Mouse (Mus musculus) intestine, postnatal 0 days (tissue): ENCODE measurements at regions not wholly inside any gene's neighbourhood (a gene's known extent, or its start where the extent isn't known, plus 50 kb on each side); places are given as distances from the start of the nearest gene placed in this dataset.
A peak's percentile ranks its signal among the peaks of the same experiment; 100 is the strongest.

Experiments used
- ATAC-seq: fragments of 200-750 bp; cut with Nextera tagmentation; 2 replicates; pipeline ENCODE4 v1.8.0; 2017; ENCODE audit warnings: mild to moderate bottlenecking, moderate TSS enrichment, moderate library complexity
- H3K27ac ChIP-seq: fragments of 300-500 bp; sonication (generic); 2 replicates; pipeline ENCODE4 v1.5.1; 2014; ENCODE audit warnings: mild to moderate bottlenecking, low read depth, low read length, moderate library complexity
- H3K27me3 ChIP-seq: fragments of 300-500 bp; sonication (generic); replicated peaks from 2 replicates; pipeline ENCODE4 v1.6.1; 2014; ENCODE audit warnings: low read length, mixed read lengths; ENCODE audit not compliant: control insufficient read depth, insufficient read depth
- H3K36me3 ChIP-seq: fragments of 300-500 bp; sonication (generic); 2 replicates; pipeline ENCODE4 v1.6.1; 2014; ENCODE audit warnings: mild to moderate bottlenecking, moderate library complexity; ENCODE audit not compliant: control insufficient read depth, insufficient read depth
- H3K4me1 ChIP-seq: fragments of 300-500 bp; sonication (generic); replicated peaks from 2 replicates; pipeline ENCODE4 v1.6.1; 2014; ENCODE audit warnings: antibody characterized with exemption, low read length, mixed read lengths; ENCODE audit not compliant: control insufficient read depth, insufficient read depth
- H3K4me2 ChIP-seq: fragments of 300-500 bp; sonication (generic); replicated peaks from 2 replicates; pipeline ENCODE4 v1.6.1; 2014; ENCODE audit warnings: low read depth, mild to moderate bottlenecking, moderate library complexity
- H3K4me3 ChIP-seq: fragments of 300-500 bp; sonication (generic); 2 replicates; pipeline ENCODE4 v1.5.1; 2014; ENCODE audit warnings: low read depth, low read length
- H3K9ac ChIP-seq: fragments of 300-500 bp; sonication (generic); 2 replicates; pipeline ENCODE4 v1.6.1; 2014; ENCODE audit warnings: mild to moderate bottlenecking, low read depth, low read length
- H3K9me3 ChIP-seq: fragments of 300-500 bp; sonication (generic); 2 replicates; pipeline ENCODE4 v1.6.1; 2016; ENCODE audit warnings: mixed run types; ENCODE audit not compliant: control insufficient read depth
- CTCF ChIP-seq: sonication (generic); IDR thresholded peaks from 2 replicates; pipeline ENCODE4 v1.5.1; 2016; ENCODE audit warnings: low read depth, mild to moderate bottlenecking, control low read depth, antibody characterized with exemption, moderate library complexity
- WGBS: fragments of 180-500 bp; shearing (Covaris S2); extraction: QIAGEN DNeasy Blood & Tissue Kit; methylation state at CpG from one replicate; pipeline ENCODE4 v1.1.7; 2014; 5-methylcytosine and 5-hydroxymethylcytosine counted together

- TF ChIP-seq CTCF: no peak
- H3K36me3 ChIP-seq: no peaks in the 10 kb centered on the region
- H3K4me1 ChIP-seq: no peaks in the 10 kb centered on the region
- WGBS: 54% methylated on average over 8 of the region's 8 CpGs
- H3K9ac ChIP-seq: no peak overlapping the region
- no peak overlapping the region for H3K27ac ChIP-seq
- H3K9me3 ChIP-seq: no peaks in the 10 kb centered on the region
- no peak for ATAC-seq
- H3K4me2 ChIP-seq: no peak overlapping the region
- H3K27me3 ChIP-seq: no peaks in the 10 kb centered on the region
- no peak overlapping the region for H3K4me3 ChIP-seq
Measured at GRCm38 (mm10) chr4:91180241-91181096, 220.1 kb downstream of the Elavl2 start.

GRCm38 (mm10) chr4:91164280-91165121, 236.1 kb downstream of the Elavl2 start:
- Histone ChIP-seq H3K9ac (no peak overlapping the region), H3K9me3 (no peaks in the 10 kb centered on the region), H3K4me2 (no peak overlapping the region), H3K36me3 (no peaks in the 10 kb centered on the region), H3K4me3 (no peak overlapping the region), H3K27ac (no peak overlapping the region), H3K27me3 (no peaks in the 10 kb centered on the region), H3K4me1 (no peaks in the 10 kb centered on the region)
- ATAC-seq: no peak
- 70% methylated on average over 11 of the region's 11 CpGs for WGBS
- TF ChIP-seq CTCF: no peak

GRCm38 (mm10) chr4:91157047-91157446, 243.5 kb downstream of the Elavl2 start:
- no peak overlapping the region for H3K4me3 ChIP-seq
- no peak for TF ChIP-seq CTCF
- no peak overlapping the region for H3K9ac ChIP-seq
- 48% methylated on average over 7 of the region's 7 CpGs for WGBS
- H3K27me3 ChIP-seq: no peaks in the 10 kb centered on the region
- H3K27ac ChIP-seq: no peak overlapping the region
- H3K4me1 ChIP-seq: no peaks in the 10 kb centered on the region
- no peak overlapping the region for H3K4me2 ChIP-seq
- no peaks in the 10 kb centered on the region for H3K9me3 ChIP-seq
- no peak for ATAC-seq
- H3K36me3 ChIP-seq: no peaks in the 10 kb centered on the region

GRCm38 (mm10) chr4:91144666-91145065, 255.9 kb downstream of the Elavl2 start:
- Histone ChIP-seq H3K4me3 (no peak overlapping the region), H3K4me2 (no peak overlapping the region), H3K9me3 (no peaks in the 10 kb centered on the region), H3K4me1 (no peaks in the 10 kb centered on the region), H3K27me3 (no peaks in the 10 kb centered on the region), H3K27ac (no peak overlapping the region), H3K36me3 (no peaks in the 10 kb centered on the region), H3K9ac (no peak overlapping the region)
- 48% methylated on average over 7 of the region's 7 CpGs for WGBS
- no peak for TF ChIP-seq CTCF
- ATAC-seq: no peak

- no peak for TF ChIP-seq CTCF
- Histone ChIP-seq H3K27ac (no peak overlapping the region), H3K4me3 (no peak overlapping the region), H3K9ac (no peak overlapping the region), H3K4me1 (no peaks in the 10 kb centered on the region), H3K4me2 (no peak overlapping the region), H3K9me3 (no peaks in the 10 kb centered on the region), H3K27me3 (no peaks in the 10 kb centered on the region), H3K36me3 (no peaks in the 10 kb centered on the region)
- no peak for ATAC-seq
- WGBS: 92% methylated on average over 5 of the region's 5 CpGs
Measured at GRCm38 (mm10) chr4:91143906-91144305, 256.7 kb downstream of the Elavl2 start.

- H3K27me3 ChIP-seq: no peaks in the 10 kb centered on the region
- H3K36me3 ChIP-seq: no peaks in the 10 kb centered on the region
- 76% methylated on average over 3 of the region's 3 CpGs for WGBS
- H3K27ac ChIP-seq: no peak overlapping the region
- no peaks in the 10 kb centered on the region for H3K9me3 ChIP-seq
- no peaks in the 10 kb centered on the region for H3K4me1 ChIP-seq
- no peak overlapping the region for H3K4me2 ChIP-seq
- H3K9ac ChIP-seq: no peak overlapping the region
- peak; percentile 19; the same call in 1 of the 2 replicates for TF ChIP-seq CTCF
- H3K4me3 ChIP-seq: no peak overlapping the region
- ATAC-seq: no peak
Measured at GRCm38 (mm10) chr4:91135327-91135726, 265.3 kb downstream of the Elavl2 start.
